Mouse (Mus musculus) gastrocnemius, adult 2 months (tissue): ENCODE measurements at regions not wholly inside any gene's neighbourhood (a gene's known extent, or its start where the extent isn't known, plus 50 kb on each side); places are given as distances from the start of the nearest gene placed in this dataset.

Experiments
- DNase-seq: peaks from one replicate; pipeline ENCODE4 v3.0.0; 2022
- H3K27ac ChIP-seq: fragments of 200-600 bp; 2 replicates; pipeline ENCODE4 v1.8.1; 2022; ENCODE audit warnings: mild to moderate bottlenecking
- H3K4me3 ChIP-seq: fragments of 200-600 bp; 2 replicates; pipeline ENCODE4 v1.8.1; 2022; ENCODE audit warnings: mild to moderate bottlenecking, moderate library complexity
- CTCF ChIP-seq: fragments of 200-600 bp; IDR thresholded peaks from 2 replicates; pipeline ENCODE4 v1.8.1; 2022; ENCODE audit warnings: antibody characterized with exemption, mild to moderate bottlenecking, moderate library complexity
- intact Hi-C: fragments of 180-260 bp; cut with DNase I; formaldehyde crosslinking; loops from one replicate; pipeline ENCODE4 v1.15.1; 2025

GRCm38 (mm10) chr10:53852091-53852490 is 101.2 kb upstream of the Fam184a start:
- DNase-seq: no peak
- no peak overlapping the region for H3K27ac ChIP-seq
- intact Hi-C loops: no loop called here

GRCm38 (mm10) chr10:53850568-53850967 is 99.6 kb upstream of the Fam184a start:
- intact Hi-C loops: no loop called here
- TF ChIP-seq CTCF: no peak
- H3K27ac ChIP-seq: peak overlapping the region; percentile 31; the same call in 1 of the 2 replicates
- H3K4me3 ChIP-seq: no peak overlapping the region
- DNase-seq: no peak

More at GRCm38 (mm10) chr10:53852091-53852490, 101.2 kb upstream of the Fam184a start:
- no peak overlapping the region for H3K4me3 ChIP-seq
- TF ChIP-seq CTCF: no peak

- H3K4me3 ChIP-seq: peak overlapping the region; percentile 55; the same call in 1 of the 2 replicates
- TF ChIP-seq CTCF: no peak
- intact Hi-C loops: no loop called here
- peak overlapping the region; percentile 66 for H3K27ac ChIP-seq
- peak; percentile 21 for DNase-seq
Measured at GRCm38 (mm10) chr10:53813244-53813620, 62.3 kb upstream of the Fam184a start.

- H3K27ac ChIP-seq: peak overlapping the region; percentile 66
- intact Hi-C loops: no loop called here
- no peak for DNase-seq
- peak; percentile 74 for TF ChIP-seq CTCF
- peak overlapping the region; percentile 55 for H3K4me3 ChIP-seq
Measured at GRCm38 (mm10) chr10:53812597-53813243, 61.8 kb upstream of the Fam184a start.

DNA sequence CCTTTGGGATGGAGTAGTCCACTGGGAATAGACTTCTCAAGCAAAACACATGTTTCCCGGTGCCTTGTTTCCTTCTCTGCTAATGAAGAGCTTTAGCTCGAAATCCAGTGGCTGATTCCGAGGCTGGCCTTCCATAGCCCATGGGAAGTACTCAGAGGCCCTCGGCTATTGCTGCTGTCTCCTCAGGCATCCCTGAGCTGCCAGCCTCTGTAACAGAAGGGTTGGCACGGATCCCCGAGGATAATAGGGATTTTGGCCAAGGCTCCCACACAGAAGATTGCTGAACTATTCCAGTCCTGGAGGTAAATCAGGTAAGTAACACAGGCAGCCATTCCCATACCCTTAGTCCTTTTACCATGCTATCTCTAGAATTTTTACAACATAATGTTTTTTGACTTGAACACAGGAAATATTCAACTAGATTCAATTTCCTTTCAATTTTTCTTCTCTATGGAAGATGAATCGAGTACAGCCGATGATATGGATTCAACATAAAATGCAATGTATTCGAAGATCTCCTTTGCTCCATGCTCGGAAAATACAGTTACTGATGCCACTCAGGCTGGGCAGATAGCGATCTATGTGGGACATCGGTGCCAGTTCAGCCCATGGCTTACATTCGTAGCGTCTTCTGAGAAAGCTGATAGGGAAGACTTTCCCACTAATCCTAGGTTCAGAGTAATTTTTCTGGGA is 61.1 kb upstream of the Fam184a start:
- intact Hi-C loops: no loop called here
- TF ChIP-seq CTCF: no peak
- H3K27ac ChIP-seq: no peak overlapping the region
- H3K4me3 ChIP-seq: peak overlapping the region; percentile 55
- DNase-seq: no peak

DNA sequence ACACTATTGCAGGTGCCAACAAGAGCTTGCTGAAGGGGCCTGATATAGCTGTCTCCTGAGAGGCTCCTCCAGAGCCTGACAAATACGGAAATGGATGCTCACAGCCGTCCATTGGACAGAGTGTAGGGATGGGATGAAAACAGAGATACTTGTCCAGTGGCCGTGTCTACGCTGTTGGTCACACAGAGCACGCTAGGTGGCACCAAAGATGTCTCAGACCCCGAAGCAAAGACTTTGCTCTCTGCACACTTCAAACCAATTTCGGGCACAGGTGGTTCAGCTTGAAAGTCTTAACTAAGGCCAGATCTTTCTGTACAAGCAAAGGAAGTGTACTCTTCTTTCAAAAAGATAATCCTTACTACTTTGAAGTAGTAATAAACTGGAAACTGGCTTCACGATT is 55.8 kb upstream of the Fam184a start:
- intact Hi-C loops: no loop called here

DNA sequence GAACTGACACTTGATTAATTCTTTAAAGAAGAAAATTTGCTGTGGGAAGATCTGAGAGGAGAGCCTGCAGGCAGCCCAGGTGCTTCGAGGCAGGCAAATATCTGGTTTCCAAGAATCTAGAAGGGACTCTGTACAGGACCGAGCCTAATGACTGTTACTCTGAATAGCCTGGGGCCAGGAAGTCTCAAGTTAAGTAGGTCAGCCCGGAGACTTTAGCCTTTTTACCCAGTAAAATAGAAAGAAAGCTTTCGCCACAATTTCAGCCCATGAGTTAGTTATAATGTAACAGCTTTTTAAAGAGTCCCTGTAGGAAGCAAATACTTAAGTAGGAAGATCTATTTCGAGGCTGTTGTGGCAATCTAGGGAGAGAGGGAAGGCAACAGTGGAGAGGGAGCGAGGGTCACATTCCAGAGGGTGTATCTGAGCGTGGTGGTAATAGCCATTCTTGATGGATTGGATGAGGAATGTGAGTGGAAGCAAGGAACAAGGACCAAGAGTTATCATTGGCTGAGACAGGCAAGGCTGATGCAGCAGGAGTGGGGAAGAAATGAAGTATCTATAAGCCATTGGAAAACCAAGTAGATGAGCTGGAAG is 50.2 kb upstream of the Fam184a start:
- intact Hi-C loops: no loop called here
- DNase-seq: no peak

More for the DNA sequence above, 55.8 kb upstream of the Fam184a start:
- DNase-seq: no peak
- peak; percentile 21; the same call in 1 of the 2 replicates for TF ChIP-seq CTCF
- Histone ChIP-seq H3K27ac (no peak overlapping the region), H3K4me3 (no peak overlapping the region)

More for the DNA sequence above, 50.2 kb upstream of the Fam184a start:
- TF ChIP-seq CTCF: no peak
- Histone ChIP-seq H3K4me3 (no peak overlapping the region), H3K27ac (no peak overlapping the region)
